Mouse (Mus musculus): Measurements from ENCODE around the gene Rnf186.

Gene Rnf186

GRCm38 (mm10) chr4:138966866-138967265 is at the start of gene Rnf186:
Gene Rnf186 (plus strand): TSS chr4:138967112.
- no peak for DNase-seq (ENCODE audit: low spot score)

GRCm38 (mm10) chr4:138917282-138917681 is 49.6 kb upstream of the Rnf186 start:
- no peak for DNase-seq (ENCODE audit: low spot score)

- no peak for DNase-seq (ENCODE audit: low spot score)
Observed at GRCm38 (mm10) chr4:138921254-138922130, 45.4 kb upstream of the Rnf186 start.

- DNase-seq (ENCODE audit: low spot score) = peak; percentile 97
Observed at GRCm38 (mm10) chr4:138922131-138922459, 44.8 kb upstream of the Rnf186 start.

- DNase-seq (ENCODE audit: low spot score) = no peak
Observed at GRCm38 (mm10) chr4:138925561-138925960, 41.4 kb upstream of the Rnf186 start.

GRCm38 (mm10) chr4:138933862-138934261 is 33.0 kb upstream of the Rnf186 start:
- DNase-seq (ENCODE audit: low spot score) = no peak

GRCm38 (mm10) chr4:138934456-138935145 is 32.3 kb upstream of the Rnf186 start:
- DNase-seq (ENCODE audit: low spot score) = no peak

- no peak for DNase-seq (ENCODE audit: low spot score)
Observed at GRCm38 (mm10) chr4:138938495-138939269, 28.2 kb upstream of the Rnf186 start.

- DNase-seq (ENCODE audit: low spot score) = no peak
Observed at GRCm38 (mm10) chr4:138939481-138939880, 27.4 kb upstream of the Rnf186 start.

GRCm38 (mm10) chr4:138941401-138941800 is 25.5 kb upstream of the Rnf186 start:
- no peak for DNase-seq (ENCODE audit: low spot score)

- DNase-seq (ENCODE audit: low spot score) = no peak
Observed at GRCm38 (mm10) chr4:138941966-138942365, 24.9 kb upstream of the Rnf186 start.

GRCm38 (mm10) chr4:138943730-138944129 is 23.2 kb upstream of the Rnf186 start:
- peak; percentile 67 for DNase-seq (ENCODE audit: low spot score)

- no peak for DNase-seq (ENCODE audit: low spot score)
Observed at GRCm38 (mm10) chr4:138948257-138948656, 18.7 kb upstream of the Rnf186 start.

GRCm38 (mm10) chr4:138958612-138959011 is 8.3 kb upstream of the Rnf186 start:
- DNase-seq (ENCODE audit: low spot score) = no peak

GRCm38 (mm10) chr4:138959120-138959519 is 7.8 kb upstream of the Rnf186 start:
- DNase-seq (ENCODE audit: low spot score) = no peak

- DNase-seq (ENCODE audit: low spot score) = no peak
Observed at GRCm38 (mm10) chr4:138959926-138960325, 7.0 kb upstream of the Rnf186 start.

- DNase-seq (ENCODE audit: low spot score) = no peak
Observed at GRCm38 (mm10) chr4:138962719-138963118, 4.2 kb upstream of the Rnf186 start.

- no peak for DNase-seq (ENCODE audit: low spot score)
Observed at GRCm38 (mm10) chr4:138965871-138966270, 1.0 kb upstream of the Rnf186 start.

GRCm38 (mm10) chr4:138967485-138967884 is 573 bp downstream of the Rnf186 start:
- DNase-seq (ENCODE audit: low spot score) = no peak

- DNase-seq (ENCODE audit: low spot score) = no peak
Observed at GRCm38 (mm10) chr4:138968772-138969556, 2.1 kb downstream of the Rnf186 start.

- no peak for DNase-seq (ENCODE audit: low spot score)
Observed at GRCm38 (mm10) chr4:138969736-138970135, 2.8 kb downstream of the Rnf186 start.

GRCm38 (mm10) chr4:138971371-138971770 is 4.5 kb downstream of the Rnf186 start:
- no peak for DNase-seq (ENCODE audit: low spot score)

All from urinary bladder, postnatal 25 days (tissue).